Mouse (Mus musculus) ZHBTc4 (cell line): ENCODE measurements around the gene Doxl2.
"Not testable (repeated sequence)": the region's sequence is repeated elsewhere in the genome, so short reads cannot be mapped to it uniquely, and the experiment has no call there.

Experiments
- DNase-seq: peaks from one replicate; pipeline ENCODE4 v3.0.0-alpha.2; 2011; ENCODE audit warnings: low read depth, low spot score

The Doxl2 gene

GRCm38 (mm10) chr6:48974663-48975062 lies at the start of gene Doxl2:
Doxl2 (plus strand) TSS chr6:48974963.
- no peak for DNase-seq

GRCm38 (mm10) chr6:48929595-48929994 lies 45.2 kb upstream of the Doxl2 start, which contains the start of gene 1600015I10Rik:
1600015I10Rik (plus strand) TSS chr6:48929895.
- DNase-seq, result no peak

- DNase-seq, result no peak
These were observed 25.2 kb upstream of the Doxl2 start for GRCm38 (mm10) chr6:48949596-48949995.

GRCm38 (mm10) chr6:48950676-48951075 lies 24.1 kb upstream of the Doxl2 start:
- DNase-seq, result no peak

GRCm38 (mm10) chr6:48951630-48952029 lies 23.1 kb upstream of the Doxl2 start:
- DNase-seq, result no peak

GRCm38 (mm10) chr6:48953220-48953619 lies 21.5 kb upstream of the Doxl2 start:
- no peak for DNase-seq

- DNase-seq, result no peak
These were observed 20.6 kb upstream of the Doxl2 start for GRCm38 (mm10) chr6:48954211-48954610.

- DNase-seq, result peak; percentile 42
These were observed 19.8 kb upstream of the Doxl2 start for GRCm38 (mm10) chr6:48954946-48955345.

GRCm38 (mm10) chr6:48956785-48957184 lies 18.0 kb upstream of the Doxl2 start:
- no peak for DNase-seq

GRCm38 (mm10) chr6:48958053-48958452 lies 16.7 kb upstream of the Doxl2 start:
- peak; percentile 23 for DNase-seq

- DNase-seq, result peak; percentile 76
These were observed 15.6 kb upstream of the Doxl2 start for GRCm38 (mm10) chr6:48959151-48959550.

GRCm38 (mm10) chr6:48966696-48967095 lies 8.1 kb upstream of the Doxl2 start:
- DNase-seq, result not testable (repeated sequence)

GRCm38 (mm10) chr6:48967868-48968267 lies 6.9 kb upstream of the Doxl2 start:
- no peak for DNase-seq

GRCm38 (mm10) chr6:48979616-48980015 lies 4.9 kb downstream of the Doxl2 start:
- DNase-seq, result no peak

GRCm38 (mm10) chr6:48982305-48982704 lies 7.5 kb downstream of the Doxl2 start:
- DNase-seq, result no peak

- no peak for DNase-seq
These were observed 11.8 kb downstream of the Doxl2 start, which contains the start of gene Svs1 for GRCm38 (mm10) chr6:48986444-48986990. Svs1 (plus strand) TSS chr6:48986861.

GRCm38 (mm10) chr6:48989971-48990370 lies 15.2 kb downstream of the Doxl2 start:
- DNase-seq, result no peak

- no peak for DNase-seq
These were observed 17.2 kb downstream of the Doxl2 start for GRCm38 (mm10) chr6:48991991-48992390.

- DNase-seq, result peak; percentile 17
These were observed 23.4 kb downstream of the Doxl2 start for GRCm38 (mm10) chr6:48998186-48998585.

GRCm38 (mm10) chr6:48998796-48999195 lies 24.0 kb downstream of the Doxl2 start:
- no peak for DNase-seq

- peak; percentile 65 for DNase-seq
These were observed 28.6 kb downstream of the Doxl2 start for GRCm38 (mm10) chr6:49003381-49003780.

GRCm38 (mm10) chr6:49007981-49008380 lies 33.2 kb downstream of the Doxl2 start:
- DNase-seq, result peak; percentile 90

GRCm38 (mm10) chr6:49008420-49009160 lies 33.8 kb downstream of the Doxl2 start:
- peak; percentile 83 for DNase-seq
